Mouse (Mus musculus): ENCODE measurements around the gene Sema4b. TPM values are rescaled to one million over a fixed set of nuclear protein-coding genes. Genes with fewer than 3 reads are reported as not detected.

Gene Sema4b
- polyA plus RNA-seq, 1 experiment from 2014 or later: 9.9 TPM

- ATAC-seq (ENCODE audit: extremely low read depth, insufficient number of reproducible peaks, low FRiP score, low TSS enrichment): peak; percentile 86
- H3K36me3 ChIP-seq: no peaks in the 10 kb centered on the region
- H3K9me3 ChIP-seq: no peaks in the 10 kb centered on the region
- H3K4me3 ChIP-seq: peak overlapping the region; percentile 82
- H3K9ac ChIP-seq: peak overlapping the region; percentile 91
- peak overlapping the region; percentile 88 for H3K27ac ChIP-seq (replicated peaks)
- H3K27me3 ChIP-seq (replicated peaks): no peaks in the 10 kb centered on the region
- peak overlapping the region; percentile 95 for H3K4me2 ChIP-seq
- H3K4me1 ChIP-seq: peaks cover 35% of the 10 kb centered on the region
- 1% methylated on average over 68 of the region's 74 CpGs for WGBS
Measured at GRCm38 (mm10) chr7:80197941-80198778, 11.5 kb downstream of the Sema4b start.

- no peak for ATAC-seq (ENCODE audit: extremely low read depth, insufficient number of reproducible peaks, low FRiP score, low TSS enrichment)
- WGBS: 3% methylated on average over 11 of the region's 11 CpGs
- no peaks in the 10 kb centered on the region for H3K27me3 ChIP-seq (replicated peaks)
- peak overlapping the region; percentile 88 for H3K27ac ChIP-seq (replicated peaks)
- peaks cover 42% of the 10 kb centered on the region for H3K4me1 ChIP-seq
- no peaks in the 10 kb centered on the region for H3K9me3 ChIP-seq
- peak overlapping the region; percentile 91 for H3K9ac ChIP-seq
- peak overlapping the region; percentile 82 for H3K4me3 ChIP-seq
- no peaks in the 10 kb centered on the region for H3K36me3 ChIP-seq
- H3K4me2 ChIP-seq: peak overlapping the region; percentile 95
Measured at GRCm38 (mm10) chr7:80198863-80199262, 12.2 kb downstream of the Sema4b start.

- H3K9ac ChIP-seq: peak overlapping the region; percentile 91
- H3K4me3 ChIP-seq: peak overlapping the region; percentile 82
- H3K4me2 ChIP-seq: peak overlapping the region; percentile 95
- no peaks in the 10 kb centered on the region for H3K27me3 ChIP-seq (replicated peaks)
- H3K27ac ChIP-seq (replicated peaks): peak overlapping the region; percentile 88
- no peak for ATAC-seq (ENCODE audit: extremely low read depth, insufficient number of reproducible peaks, low FRiP score, low TSS enrichment)
- H3K4me1 ChIP-seq: peaks cover 46% of the 10 kb centered on the region
- H3K36me3 ChIP-seq: no peaks in the 10 kb centered on the region
- 36% methylated on average over 6 of the region's 6 CpGs for WGBS
- H3K9me3 ChIP-seq: no peaks in the 10 kb centered on the region
Measured at GRCm38 (mm10) chr7:80199286-80199685, 12.6 kb downstream of the Sema4b start.

GRCm38 (mm10) chr7:80199851-80200587, 13.4 kb downstream of the Sema4b start:
- no peak overlapping the region for H3K9ac ChIP-seq
- H3K27me3 ChIP-seq (replicated peaks): no peaks in the 10 kb centered on the region
- H3K36me3 ChIP-seq: no peaks in the 10 kb centered on the region
- H3K4me1 ChIP-seq: peaks cover 49% of the 10 kb centered on the region
- H3K27ac ChIP-seq (replicated peaks): no peak overlapping the region
- peak overlapping the region; percentile 82; the same call in 1 of the 2 replicates for H3K4me3 ChIP-seq
- ATAC-seq (ENCODE audit: extremely low read depth, insufficient number of reproducible peaks, low FRiP score, low TSS enrichment): no peak
- H3K4me2 ChIP-seq: peak overlapping the region; percentile 95
- no peaks in the 10 kb centered on the region for H3K9me3 ChIP-seq
- WGBS: 77% methylated on average over 11 of the region's 11 CpGs

- no peak overlapping the region for H3K4me3 ChIP-seq
- H3K4me2 ChIP-seq: no peak overlapping the region
- WGBS: 84% methylated on average over 6 of the region's 6 CpGs
- ATAC-seq (ENCODE audit: extremely low read depth, insufficient number of reproducible peaks, low FRiP score, low TSS enrichment): no peak
- H3K4me1 ChIP-seq: peaks cover 52% of the 10 kb centered on the region
- H3K27ac ChIP-seq (replicated peaks): no peak overlapping the region
- no peaks in the 10 kb centered on the region for H3K9me3 ChIP-seq
- H3K9ac ChIP-seq: no peak overlapping the region
- H3K36me3 ChIP-seq: no peaks in the 10 kb centered on the region
- H3K27me3 ChIP-seq (replicated peaks): no peaks in the 10 kb centered on the region
Measured at GRCm38 (mm10) chr7:80200588-80200945, 13.9 kb downstream of the Sema4b start.

- peaks cover 57% of the 10 kb centered on the region for H3K4me1 ChIP-seq
- H3K4me2 ChIP-seq: no peak overlapping the region
- H3K9ac ChIP-seq: no peak overlapping the region
- no peaks in the 10 kb centered on the region for H3K27me3 ChIP-seq (replicated peaks)
- H3K27ac ChIP-seq (replicated peaks): no peak overlapping the region
- no peaks in the 10 kb centered on the region for H3K9me3 ChIP-seq
- no peak for ATAC-seq (ENCODE audit: extremely low read depth, insufficient number of reproducible peaks, low FRiP score, low TSS enrichment)
- H3K4me3 ChIP-seq: no peak overlapping the region
- 93% methylated on average over 5 of the region's 5 CpGs for WGBS
- H3K36me3 ChIP-seq: no peaks in the 10 kb centered on the region
Measured at GRCm38 (mm10) chr7:80200963-80201539, 14.4 kb downstream of the Sema4b start.

GRCm38 (mm10) chr7:80201888-80202540, 15.4 kb downstream of the Sema4b start:
- H3K4me1 ChIP-seq: peaks cover 67% of the 10 kb centered on the region
- no peak for ATAC-seq (ENCODE audit: extremely low read depth, insufficient number of reproducible peaks, low FRiP score, low TSS enrichment)
- no peak overlapping the region for H3K27ac ChIP-seq (replicated peaks)
- no peak overlapping the region for H3K9ac ChIP-seq
- H3K36me3 ChIP-seq: no peaks in the 10 kb centered on the region
- H3K27me3 ChIP-seq (replicated peaks): no peaks in the 10 kb centered on the region
- no peak overlapping the region for H3K4me2 ChIP-seq
- no peaks in the 10 kb centered on the region for H3K9me3 ChIP-seq
- 87% methylated on average over 15 of the region's 15 CpGs for WGBS
- no peak overlapping the region for H3K4me3 ChIP-seq

- no peak overlapping the region for H3K4me2 ChIP-seq
- H3K4me1 ChIP-seq: peaks cover 69% of the 10 kb centered on the region
- H3K27ac ChIP-seq (replicated peaks): no peak overlapping the region
- H3K36me3 ChIP-seq: no peaks in the 10 kb centered on the region
- no peak overlapping the region for H3K4me3 ChIP-seq
- H3K9me3 ChIP-seq: no peaks in the 10 kb centered on the region
- WGBS: 85% methylated on average over 5 of the region's 5 CpGs
- no peak for ATAC-seq (ENCODE audit: extremely low read depth, insufficient number of reproducible peaks, low FRiP score, low TSS enrichment)
- H3K9ac ChIP-seq: 0 out of 2 replicates have a peak overlapping the region, but pooled peaks have one; percentile 15
- no peaks in the 10 kb centered on the region for H3K27me3 ChIP-seq (replicated peaks)
Measured at GRCm38 (mm10) chr7:80202961-80203360, 16.3 kb downstream of the Sema4b start.

GRCm38 (mm10) chr7:80203638-80204096, 17.0 kb downstream of the Sema4b start:
- Histone ChIP-seq H3K4me1 (peaks cover 75% of the 10 kb centered on the region), H3K9ac (peak overlapping the region; percentile 15; the same call in 1 of the 2 replicates), H3K27ac (replicated peaks) (no peak overlapping the region; the same call in 1 of the 2 replicates), H3K4me2 (peak overlapping the region; percentile 3; the same call in 1 of the 2 replicates), H3K27me3 (replicated peaks) (no peaks in the 10 kb centered on the region), H3K9me3 (no peaks in the 10 kb centered on the region), H3K36me3 (no peaks in the 10 kb centered on the region), H3K4me3 (no peak overlapping the region)
- no peak for ATAC-seq (ENCODE audit: extremely low read depth, insufficient number of reproducible peaks, low FRiP score, low TSS enrichment)
- WGBS: 46% methylated on average over 12 of the region's 12 CpGs

- Histone ChIP-seq H3K4me2 (no peak overlapping the region), H3K27ac (replicated peaks) (no peak overlapping the region), H3K27me3 (replicated peaks) (no peaks in the 10 kb centered on the region), H3K36me3 (no peaks in the 10 kb centered on the region), H3K4me1 (peaks cover 75% of the 10 kb centered on the region), H3K4me3 (no peak overlapping the region), H3K9me3 (no peaks in the 10 kb centered on the region), H3K9ac (no peak overlapping the region)
- WGBS: 81% methylated on average over 4 of the region's 4 CpGs
- no peak for ATAC-seq (ENCODE audit: extremely low read depth, insufficient number of reproducible peaks, low FRiP score, low TSS enrichment)
Measured at GRCm38 (mm10) chr7:80204362-80204761, 17.7 kb downstream of the Sema4b start.

GRCm38 (mm10) chr7:80204961-80205360, 18.3 kb downstream of the Sema4b start:
- H3K36me3 ChIP-seq: no peaks in the 10 kb centered on the region
- H3K4me2 ChIP-seq: no peak overlapping the region
- no peak overlapping the region for H3K4me3 ChIP-seq
- ATAC-seq (ENCODE audit: extremely low read depth, insufficient number of reproducible peaks, low FRiP score, low TSS enrichment): no peak
- no peaks in the 10 kb centered on the region for H3K9me3 ChIP-seq
- H3K27me3 ChIP-seq (replicated peaks): no peaks in the 10 kb centered on the region
- H3K4me1 ChIP-seq: peaks cover 75% of the 10 kb centered on the region
- H3K27ac ChIP-seq (replicated peaks): no peak overlapping the region
- 80% methylated on average over 7 of the region's 7 CpGs for WGBS
- no peak overlapping the region for H3K9ac ChIP-seq

Measured in heart, embryonic 13.5 days (tissue).